In genomic region chr6:100214132-100214913, GRCm38 (mm10) we compare ENCODE assay signal across 9 mouse cellular contexts.
A peak's percentile ranks its signal among the peaks of the same experiment; 100 is the strongest.
DNase-seq lines count a peak whose midpoint lies in the region; ATAC-seq lines count a peak whose summit lies in the region.
"Had no signal": no experiment of that assay in that cellular context is flagged by ENCODE, and none has a peak within 500 bp of the region (broad histone marks: within the 10 kb centered on the region; RNA-seq: fewer than 3 reads in every experiment).

No protein-coding gene starts in this region.

- H3K27me3 ChIP-seq in forebrain, embryonic 11.5 days (ENCODE audit: control insufficient read depth, insufficient read depth, low read length): no peaks in the 10 kb centered on the region
- no peaks in the 10 kb centered on the region for H3K27me3 ChIP-seq in forebrain, embryonic 15.5 days
- H3K27me3 ChIP-seq in lung, embryonic 16.5 days (ENCODE audit: control insufficient read depth, insufficient read depth, low read depth, low read length): no peaks in the 10 kb centered on the region
- H3K27me3 ChIP-seq in limb, embryonic 11.5 days (ENCODE audit: control insufficient read depth, insufficient read depth, low read length): no peaks in the 10 kb centered on the region

- no peak overlapping the region for H3K4me3 ChIP-seq in forebrain, embryonic 11.5 days (ENCODE audit: low read depth, low read length)
- no peak overlapping the region for H3K4me3 ChIP-seq in forebrain, embryonic 15.5 days
- no peak overlapping the region for H3K4me3 ChIP-seq in lung, embryonic 16.5 days (ENCODE audit: low read length)
- no peak overlapping the region for H3K4me3 ChIP-seq in limb, embryonic 11.5 days (ENCODE audit: low read depth, low read length)

- DNase-seq in forebrain, embryonic 11.5 days (ENCODE audit: low spot score): peak; percentile 45
- DNase-seq in lung, postnatal 36 days: no peak
- no peak for DNase-seq in limb, embryonic 11.5 days (ENCODE audit: low spot score)
- DNase-seq in urinary bladder, postnatal 14 days (ENCODE audit: low spot score): no peak
- DNase-seq: cerebellum, postnatal 36 days had no signal

- no peak for ATAC-seq in forebrain, embryonic 11.5 days (replicated peaks; ENCODE audit: low FRiP score)
- no peak for ATAC-seq in forebrain, embryonic 15.5 days (replicated peaks)
- ATAC-seq in lung, embryonic 16.5 days (ENCODE audit: low read depth): 0 out of 2 replicates have a peak, but pooled peaks have one; percentile 6
- ATAC-seq in limb, embryonic 11.5 days (ENCODE audit: insufficient number of reproducible peaks, low FRiP score, low TSS enrichment, low read depth): no peak
- ATAC-seq in neutrophil, adult 5-6 weeks (ENCODE audit: extremely low read depth, insufficient number of reproducible peaks, low FRiP score, poor library complexity, severe bottlenecking): peak; percentile 49
- ATAC-seq in CD4-positive, CD25-positive, alpha-beta regulatory T cell, adult 4 months: no peak

- H3K9me3 ChIP-seq in forebrain, embryonic 11.5 days (ENCODE audit: control insufficient read depth, low read length): no peaks in the 10 kb centered on the region
- H3K9me3 ChIP-seq in forebrain, embryonic 15.5 days: no peaks in the 10 kb centered on the region
- H3K9me3 ChIP-seq in lung, embryonic 16.5 days (ENCODE audit: control insufficient read depth, low read length): no peaks in the 10 kb centered on the region
- no peaks in the 10 kb centered on the region for H3K9me3 ChIP-seq in limb, embryonic 11.5 days (ENCODE audit: control insufficient read depth, low read length)

- H3K9ac ChIP-seq in forebrain, embryonic 11.5 days (ENCODE audit: low read length): no peak overlapping the region
- no peak overlapping the region for H3K9ac ChIP-seq in forebrain, embryonic 15.5 days (replicated peaks)
- no peak overlapping the region for H3K9ac ChIP-seq in lung, embryonic 16.5 days (ENCODE audit: low read length)
- peak overlapping the region; percentile 8; the same call in 1 of the 2 replicates for H3K9ac ChIP-seq in limb, embryonic 11.5 days (ENCODE audit: low read length)

- no peaks in the 10 kb centered on the region for H3K36me3 ChIP-seq in forebrain, embryonic 11.5 days (ENCODE audit: control insufficient read depth, insufficient read depth, low read length)
- no peaks in the 10 kb centered on the region for H3K36me3 ChIP-seq in forebrain, embryonic 15.5 days
- no peaks in the 10 kb centered on the region for H3K36me3 ChIP-seq in lung, embryonic 16.5 days (ENCODE audit: control insufficient read depth, insufficient read depth, low read length)
- no peaks in the 10 kb centered on the region for H3K36me3 ChIP-seq in limb, embryonic 11.5 days (ENCODE audit: control insufficient read depth, insufficient read depth, low read length)

- 54% methylated on average over 13 of the region's 13 CpGs for WGBS in forebrain, embryonic 11.5 days
- 65% methylated on average over 12 of the region's 13 CpGs for WGBS in forebrain, embryonic 15.5 days
- 44% methylated on average over 13 of the region's 13 CpGs for WGBS in lung, embryonic 16.5 days
- WGBS in limb, embryonic 11.5 days: 38% methylated on average over 13 of the region's 13 CpGs

- H3K4me1 ChIP-seq in forebrain, embryonic 11.5 days (replicated peaks; ENCODE audit: control insufficient read depth, insufficient read depth, low read length): peaks cover 8% of the 10 kb centered on the region; the same call in 1 of the 2 replicates
- H3K4me1 ChIP-seq in forebrain, embryonic 15.5 days: peaks cover 19% of the 10 kb centered on the region
- H3K4me1 ChIP-seq in lung, embryonic 16.5 days (replicated peaks; ENCODE audit: control insufficient read depth, insufficient read depth, low read length): peaks cover 49% of the 10 kb centered on the region
- H3K4me1 ChIP-seq in limb, embryonic 11.5 days (ENCODE audit: control insufficient read depth, insufficient read depth, low read length): peaks cover 50% of the 10 kb centered on the region

- H3K27ac ChIP-seq in forebrain, embryonic 11.5 days (ENCODE audit: low read depth, low read length): no peak overlapping the region
- H3K27ac ChIP-seq in forebrain, embryonic 15.5 days (replicated peaks): no peak overlapping the region
- H3K27ac ChIP-seq in lung, embryonic 16.5 days (ENCODE audit: low read length): no peak overlapping the region; the same call in 1 of the 2 replicates
- H3K27ac ChIP-seq in limb, embryonic 11.5 days (replicated peaks; ENCODE audit: low read depth, low read length): no peak overlapping the region

- H3K4me2 ChIP-seq in forebrain, embryonic 11.5 days (ENCODE audit: low read depth, low read length, severe bottlenecking): no peak overlapping the region
- H3K4me2 ChIP-seq in forebrain, embryonic 15.5 days (replicated peaks): no peak overlapping the region
- H3K4me2 ChIP-seq in lung, embryonic 16.5 days (ENCODE audit: low read depth, low read length): peak overlapping the region; percentile 15; the same call in 1 of the 2 replicates
- no peak overlapping the region; the same call in 1 of the 2 replicates for H3K4me2 ChIP-seq in limb, embryonic 11.5 days (ENCODE audit: low read depth, severe bottlenecking)

Comparison
In these comparisons a context has a peak if more than half of its experiments do, and no peak if none do; other contexts are left out.
1. ATAC-seq: peak in lung, embryonic 16.5 days (single experiment) and neutrophil, adult 5-6 weeks (single experiment); none in forebrain, embryonic 11.5 days (single experiment), forebrain, embryonic 15.5 days (single experiment), limb, embryonic 11.5 days (single experiment) and CD4-positive, CD25-positive, alpha-beta regulatory T cell, adult 4 months (single experiment).